Mouse (Mus musculus) embryo, embryonic 9.5 days (tissue): ENCODE measurements at regions not wholly inside any gene's neighbourhood (a gene's known extent, or its start where the extent isn't known, plus 50 kb on each side); places are given as distances from the start of the nearest gene placed in this dataset.
"Not testable (repeated sequence)": the region's sequence is repeated elsewhere in the genome, so short reads cannot be mapped to it uniquely, and the experiment has no call there.

Source experiments
- DNase-seq: peaks from one replicate; pipeline ENCODE4 v3.0.0-alpha.2; 2017; ENCODE audit errors: extremely low spot score

- no peak for DNase-seq
These were observed 631.6 kb downstream of the Rpia start for GRCm38 (mm10) chr6:70160442-70160841.

GRCm38 (mm10) chr6:70155771-70156170 is 636.3 kb downstream of the Rpia start:
- DNase-seq: not testable (repeated sequence)

DNA sequence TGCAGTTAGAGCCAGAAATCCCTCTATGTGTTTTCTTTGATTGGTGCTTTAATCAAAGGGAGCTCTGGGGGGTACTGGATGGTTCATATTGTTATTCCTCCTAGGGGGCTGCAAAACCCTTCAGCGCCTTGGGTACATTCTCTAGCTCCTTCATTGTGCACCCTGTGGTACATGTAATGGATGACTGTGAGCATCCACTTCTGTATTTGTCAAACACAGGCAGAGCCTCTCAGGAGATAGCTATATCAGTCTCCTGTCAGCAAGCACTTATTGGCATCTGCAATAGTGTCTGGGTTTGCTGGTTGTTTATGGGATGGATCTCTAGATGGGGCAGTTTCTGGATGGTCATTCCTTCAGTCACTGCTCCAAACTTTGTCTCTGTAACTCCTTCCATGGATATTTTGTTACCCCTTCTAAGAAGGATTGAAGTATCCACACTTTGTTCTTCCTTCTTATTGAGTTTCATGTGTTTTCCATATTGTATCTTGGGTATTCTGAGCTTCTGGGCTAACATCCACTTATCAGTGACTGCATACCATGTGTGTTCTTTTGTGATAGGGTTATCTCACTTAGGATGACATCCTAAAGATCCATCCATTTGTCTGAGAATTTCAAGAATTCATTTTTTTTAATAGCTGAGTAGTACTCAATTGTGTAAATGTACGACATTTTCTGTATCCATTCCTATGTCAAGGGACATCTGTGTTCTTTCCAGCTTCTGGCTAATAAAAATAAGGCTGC is 640.8 kb downstream of the Rpia start:
- DNase-seq: not testable (repeated sequence)

- peak; percentile 9 for DNase-seq
These were observed 645.0 kb downstream of the Rpia start for GRCm38 (mm10) chr6:70146986-70147385.

DNA sequence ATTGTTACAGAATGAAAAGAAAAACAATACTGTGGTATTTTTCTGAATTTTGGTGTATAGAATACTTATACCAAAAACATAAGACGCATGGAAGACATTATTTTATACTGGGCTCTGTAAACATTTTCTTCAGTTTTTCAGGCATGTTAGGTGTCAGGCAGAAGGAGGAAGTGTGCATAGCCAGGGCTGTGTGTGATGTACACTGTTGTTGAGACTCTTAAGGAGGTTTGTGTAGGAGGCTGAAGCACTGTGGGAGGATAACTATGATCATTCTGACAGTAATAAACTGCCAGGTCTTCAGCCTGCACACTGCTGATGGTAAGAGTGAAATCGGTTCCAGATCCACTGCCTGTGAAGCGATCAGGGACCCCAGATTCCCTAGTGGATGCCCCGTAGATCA is 648.7 kb downstream of the Rpia start:
- DNase-seq: not testable (repeated sequence)

- no peak for DNase-seq
These were observed 675.2 kb downstream of the Rpia start for GRCm38 (mm10) chr6:70116811-70117210.

DNA sequence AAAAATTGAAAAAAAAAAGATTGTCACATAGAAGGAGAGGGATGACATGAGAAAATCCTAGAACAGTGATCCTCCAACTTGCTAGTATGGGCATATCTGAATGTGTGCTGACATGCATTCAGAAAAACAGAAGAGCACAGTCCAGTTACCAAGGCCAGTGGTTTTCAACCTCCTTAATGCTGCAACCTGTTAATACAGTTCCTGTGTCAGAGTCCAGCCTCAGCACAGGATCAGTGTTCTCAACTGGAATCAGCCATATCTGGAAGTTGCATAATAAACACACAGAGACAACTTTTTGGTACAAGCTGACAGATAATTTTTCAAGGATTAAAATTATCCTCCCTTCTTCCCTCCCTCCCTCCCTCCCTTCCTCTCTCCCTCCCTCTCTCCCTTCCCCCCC is 680.1 kb downstream of the Rpia start:
- no peak for DNase-seq

- not testable (repeated sequence) for DNase-seq
These were observed 682.6 kb downstream of the Rpia start for GRCm38 (mm10) chr6:70109412-70109811.

GRCm38 (mm10) chr6:70103781-70104180 is 688.3 kb downstream of the Rpia start:
- DNase-seq: no peak

- not testable (repeated sequence) for DNase-seq
These were observed 688.9 kb downstream of the Rpia start for GRCm38 (mm10) chr6:70103174-70103573.

- no peak for DNase-seq
These were observed 704.0 kb downstream of the Rpia start for GRCm38 (mm10) chr6:70088041-70088440.

GRCm38 (mm10) chr6:70073841-70074240 is 718.2 kb downstream of the Rpia start:
- DNase-seq: no peak

DNA sequence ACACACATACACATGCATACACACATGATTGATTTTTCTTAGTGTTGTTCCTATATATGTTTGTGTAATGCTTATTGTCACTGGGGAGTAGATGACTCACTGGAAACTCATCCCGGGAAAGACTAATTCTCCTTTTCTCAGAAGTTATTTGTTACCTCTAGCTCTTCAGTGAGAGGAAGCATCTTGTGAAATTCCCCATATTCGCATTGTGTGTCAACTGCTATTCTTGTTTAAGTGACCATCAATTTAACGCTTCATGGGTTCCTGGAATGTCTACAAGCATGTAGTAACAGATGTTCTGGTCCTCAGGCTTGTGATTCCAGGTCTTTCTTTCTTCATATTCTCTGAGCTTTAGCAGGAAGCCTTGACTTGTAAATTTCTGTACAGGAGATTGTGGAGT is 720.0 kb downstream of the Rpia start:
- DNase-seq: no peak

GRCm38 (mm10) chr6:70067716-70068415 is 724.2 kb downstream of the Rpia start:
- DNase-seq: no peak

DNA sequence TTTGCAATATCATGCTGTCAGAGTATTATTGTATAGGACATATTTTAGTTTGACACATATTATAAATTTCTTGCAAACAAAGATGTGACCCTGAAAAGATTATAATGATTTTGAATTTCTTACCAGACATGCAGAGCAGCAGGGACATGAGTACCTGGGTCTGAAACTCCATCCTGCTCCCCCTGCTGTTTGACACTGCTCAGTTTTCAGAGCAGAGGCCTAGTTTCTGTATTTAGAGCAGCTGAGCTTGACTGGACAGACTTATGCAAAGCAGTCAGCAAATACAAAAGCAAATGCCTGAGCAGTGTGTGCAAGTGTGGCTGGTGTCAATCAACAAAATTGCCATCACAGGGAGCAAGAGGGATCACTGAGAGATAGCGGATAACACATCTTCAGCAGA is 733.0 kb downstream of the Rpia start:
- DNase-seq: no peak

GRCm38 (mm10) chr6:70058374-70058773 is 733.7 kb downstream of the Rpia start:
- DNase-seq: no peak

DNA sequence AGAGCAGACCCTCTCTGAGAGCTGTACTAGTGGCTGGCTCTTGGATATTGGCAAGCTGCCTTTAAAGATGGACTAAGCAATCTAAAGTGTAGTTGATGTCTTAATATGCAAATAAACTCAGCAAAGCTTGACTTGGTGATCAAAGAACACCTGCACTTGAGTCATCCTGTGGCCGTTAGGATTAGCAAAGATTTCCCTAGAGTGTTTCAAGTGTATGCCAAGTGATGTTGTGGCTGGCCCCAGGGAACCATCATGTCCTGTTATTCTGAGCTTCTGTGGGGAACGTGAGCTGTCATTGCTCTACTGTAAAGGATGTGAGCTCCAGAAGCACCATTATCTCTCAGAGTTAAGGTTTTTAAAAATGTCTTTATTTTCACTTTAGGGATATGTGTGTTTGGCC is 751.1 kb downstream of the Rpia start:
- DNase-seq: no peak

- no peak for DNase-seq
These were observed 758.4 kb downstream of the Rpia start for GRCm38 (mm10) chr6:70033674-70034073.

DNA sequence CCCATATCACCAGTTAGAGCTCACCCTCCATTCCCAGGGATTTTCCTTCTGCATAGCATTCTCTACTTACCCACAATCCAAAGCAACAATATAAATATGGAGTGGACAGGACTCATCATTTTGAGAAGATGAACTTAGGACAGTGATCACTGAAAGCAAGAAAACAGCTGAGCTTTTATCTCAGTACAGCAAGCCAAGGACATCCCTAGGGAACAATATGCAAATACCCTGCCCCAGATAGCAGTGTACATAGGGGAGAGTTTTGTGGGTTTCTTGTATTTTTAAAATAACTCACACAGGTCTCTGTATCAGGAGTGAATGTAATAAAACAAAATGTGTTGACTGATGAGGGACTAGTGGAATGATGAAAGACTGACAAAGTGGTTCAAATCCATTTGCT is 780.5 kb downstream of the Rpia start:
- no peak for DNase-seq
